Mouse (Mus musculus): ENCODE results near the gene Hist2h2bb.
"Not testable (repeated sequence)": the region's sequence is repeated elsewhere in the genome, so short reads cannot be mapped to it uniquely, and the experiment has no call there.

The Hist2h2bb gene

GRCm38 (mm10) chr3:96263558-96264403 is 5.8 kb upstream of the Hist2h2bb start:
- DNase-seq (ENCODE audit: low read depth, low spot score), result no peak

GRCm38 (mm10) chr3:96264404-96264949 is 5.1 kb upstream of the Hist2h2bb start:
- DNase-seq (ENCODE audit: low read depth, low spot score), result no peak

GRCm38 (mm10) chr3:96266132-96266710 is 3.3 kb upstream of the Hist2h2bb start:
- no peak for DNase-seq (ENCODE audit: low read depth, low spot score)

GRCm38 (mm10) chr3:96267541-96267940 is 2.0 kb upstream of the Hist2h2bb start:
- no peak for DNase-seq (ENCODE audit: low read depth, low spot score)

- DNase-seq (ENCODE audit: low read depth, low spot score), result peak; percentile 63
Measured at GRCm38 (mm10) chr3:96268051-96268775, 1.3 kb upstream of the Hist2h2bb start, which contains the start of gene Hist2h3b. Gene Hist2h3b, plus strand, starts transcription at chr3:96268654.

GRCm38 (mm10) chr3:96268776-96269378 is 675 bp upstream of the Hist2h2bb start:
- DNase-seq (ENCODE audit: low read depth, low spot score), result not testable (repeated sequence)

- DNase-seq (ENCODE audit: low read depth, low spot score), result no peak
Measured at GRCm38 (mm10) chr3:96273591-96274465, 4.3 kb downstream of the Hist2h2bb start.

- DNase-seq (ENCODE audit: low read depth, low spot score), result no peak
Measured at GRCm38 (mm10) chr3:96277428-96277799, 7.9 kb downstream of the Hist2h2bb start.

- DNase-seq (ENCODE audit: low read depth, low spot score), result peak; percentile 79
Measured at GRCm38 (mm10) chr3:96277800-96278624, 8.5 kb downstream of the Hist2h2bb start.

GRCm38 (mm10) chr3:96280660-96281059 is 11.1 kb downstream of the Hist2h2bb start:
- no peak for DNase-seq (ENCODE audit: low read depth, low spot score)

GRCm38 (mm10) chr3:96284457-96284856 is 14.9 kb downstream of the Hist2h2bb start:
- DNase-seq (ENCODE audit: low read depth, low spot score), result peak; percentile 16

GRCm38 (mm10) chr3:96287334-96287733 is 17.8 kb downstream of the Hist2h2bb start:
- DNase-seq (ENCODE audit: low read depth, low spot score), result not testable (repeated sequence)

GRCm38 (mm10) chr3:96289201-96289600 is 19.6 kb downstream of the Hist2h2bb start:
- no peak for DNase-seq (ENCODE audit: low read depth, low spot score)

GRCm38 (mm10) chr3:96290727-96291126 is 21.2 kb downstream of the Hist2h2bb start:
- not testable (repeated sequence) for DNase-seq (ENCODE audit: low read depth, low spot score)

- no peak for DNase-seq (ENCODE audit: low read depth, low spot score)
Measured at GRCm38 (mm10) chr3:96292641-96293040, 23.1 kb downstream of the Hist2h2bb start.

GRCm38 (mm10) chr3:96293368-96293767 is 23.8 kb downstream of the Hist2h2bb start:
- no peak for DNase-seq (ENCODE audit: low read depth, low spot score)

- DNase-seq (ENCODE audit: low read depth, low spot score), result no peak
Measured at GRCm38 (mm10) chr3:96293787-96294186, 24.2 kb downstream of the Hist2h2bb start, which contains the start of gene Fcgr1. Gene Fcgr1, minus strand, starts transcription at chr3:96293969.

- no peak for DNase-seq (ENCODE audit: low read depth, low spot score)
Measured at GRCm38 (mm10) chr3:96298360-96298759, 28.8 kb downstream of the Hist2h2bb start.

- DNase-seq (ENCODE audit: low read depth, low spot score), result no peak
Measured at GRCm38 (mm10) chr3:96299562-96299961, 30.0 kb downstream of the Hist2h2bb start.

All from retina, postnatal 7 days (tissue).